In genomic region chr14:55761163-55761562, GRCm38 (mm10) we compare ENCODE assay signal across 7 mouse cellular contexts. TPM values are rescaled to one million over a fixed set of nuclear protein-coding genes. Genes with fewer than 3 reads are reported as not detected.
A peak's percentile ranks its signal among the peaks of the same experiment; 100 is the strongest.
DNase-seq lines count a peak whose midpoint lies in the region; ATAC-seq and TF ChIP-seq lines count a peak whose summit lies in the region.

TSS of gene Ltb4r2 (plus strand) at chr14:55761428.

- H3K9me3 ChIP-seq in lung, postnatal 0 days (ENCODE audit: low read length), result no peaks in the 10 kb centered on the region
- H3K9me3 ChIP-seq in forebrain, embryonic 15.5 days, result no peaks in the 10 kb centered on the region
- no peaks in the 10 kb centered on the region for H3K9me3 ChIP-seq in limb, embryonic 13.5 days
- no peaks in the 10 kb centered on the region for H3K9me3 ChIP-seq in stomach, embryonic 14.5 days (ENCODE audit: control insufficient read depth, low read depth, low read length)

- DNase-seq in lung, postnatal 0 days (ENCODE audit: low spot score), result no peak
- DNase-seq in lung, adult 18-20 months, result no peak
- DNase-seq in cerebellum, postnatal 36 days, result no peak
- no peak for DNase-seq in right cerebral cortex, postnatal 25 days

- H3K4me1 ChIP-seq in lung, postnatal 0 days (ENCODE audit: insufficient read depth, low read depth, low read length), result peaks cover 3% of the 10 kb centered on the region; the same call in 1 of the 2 replicates
- peaks cover 14% of the 10 kb centered on the region for H3K4me1 ChIP-seq in forebrain, embryonic 15.5 days
- H3K4me1 ChIP-seq in limb, embryonic 13.5 days, result peaks cover 16% of the 10 kb centered on the region
- peaks cover 6% of the 10 kb centered on the region; the same call in 1 of the 2 replicates for H3K4me1 ChIP-seq in stomach, embryonic 14.5 days (ENCODE audit: control insufficient read depth, insufficient read depth, low read length)

- H3K36me3 ChIP-seq in lung, postnatal 0 days (ENCODE audit: insufficient read depth, low read length), result no peaks in the 10 kb centered on the region
- peaks cover 1% of the 10 kb centered on the region; the same call in 1 of the 2 replicates for H3K36me3 ChIP-seq in forebrain, embryonic 15.5 days
- H3K36me3 ChIP-seq in limb, embryonic 13.5 days, result peaks cover 6% of the 10 kb centered on the region; the same call in 1 of the 2 replicates
- no peaks in the 10 kb centered on the region for H3K36me3 ChIP-seq in stomach, embryonic 14.5 days (ENCODE audit: control insufficient read depth, insufficient read depth, low read length)

- 0 out of 2 replicates have a peak, but pooled peaks cover 3% of the 10 kb centered on the region for H3K27me3 ChIP-seq in lung, postnatal 0 days (replicated peaks; ENCODE audit: insufficient read depth, low read length)
- H3K27me3 ChIP-seq in forebrain, embryonic 15.5 days, result peaks cover 41% of the 10 kb centered on the region
- H3K27me3 ChIP-seq in limb, embryonic 13.5 days, result peaks cover 49% of the 10 kb centered on the region
- H3K27me3 ChIP-seq in stomach, embryonic 14.5 days (ENCODE audit: control insufficient read depth, insufficient read depth, low read length), result peaks cover 8% of the 10 kb centered on the region; the same call in 1 of the 2 replicates

- WGBS in lung, postnatal 0 days, result 87% methylated on average over 6 of the region's 6 CpGs
- WGBS in forebrain, embryonic 15.5 days, result 76% methylated on average over 6 of the region's 6 CpGs
- WGBS in limb, embryonic 13.5 days, result 67% methylated on average over 6 of the region's 6 CpGs
- WGBS in stomach, embryonic 14.5 days, result 78% methylated on average over 6 of the region's 6 CpGs

- H3K4me2 ChIP-seq in lung, postnatal 0 days (replicated peaks; ENCODE audit: low read depth, low read length), result peak within 1 kb of the TSS; percentile 88
- peak within 1 kb of the TSS; percentile 93 for H3K4me2 ChIP-seq in forebrain, embryonic 15.5 days (replicated peaks)
- peak within 1 kb of the TSS; percentile 96 for H3K4me2 ChIP-seq in limb, embryonic 13.5 days (replicated peaks)
- peak within 1 kb of the TSS; percentile 98 for H3K4me2 ChIP-seq in stomach, embryonic 14.5 days (replicated peaks; ENCODE audit: low read depth, low read length)

- peak within 1 kb of the TSS; percentile 82 for H3K27ac ChIP-seq in lung, postnatal 0 days (ENCODE audit: low read length)
- peak within 1 kb of the TSS; percentile 51 for H3K27ac ChIP-seq in forebrain, embryonic 15.5 days (replicated peaks)
- peak within 1 kb of the TSS; percentile 44 for H3K27ac ChIP-seq in limb, embryonic 13.5 days
- H3K27ac ChIP-seq in stomach, embryonic 14.5 days (ENCODE audit: low read length), result no peak within 1 kb of the TSS

- TF ChIP-seq CTCF in lung, postnatal 0 days (IDR thresholded peaks at IDR 0.05), result no peak

- TF ChIP-seq EP300 in lung, postnatal 0 days (IDR thresholded peaks at IDR 0.05), result no peak

- peak within 1 kb of the TSS; percentile 36 for H3K9ac ChIP-seq in lung, postnatal 0 days (replicated peaks; ENCODE audit: low read depth)
- peak within 1 kb of the TSS; percentile 66 for H3K9ac ChIP-seq in forebrain, embryonic 15.5 days (replicated peaks)
- peak within 1 kb of the TSS; percentile 85 for H3K9ac ChIP-seq in limb, embryonic 13.5 days
- peak within 1 kb of the TSS; percentile 63 for H3K9ac ChIP-seq in stomach, embryonic 14.5 days (replicated peaks; ENCODE audit: low read depth, low read length)

- H3K4me3 ChIP-seq in lung, postnatal 0 days (ENCODE audit: low read depth, low read length), result peak within 1 kb of the TSS; percentile 48
- peak within 1 kb of the TSS; percentile 59 for H3K4me3 ChIP-seq in forebrain, embryonic 15.5 days
- peak within 1 kb of the TSS; percentile 57 for H3K4me3 ChIP-seq in limb, embryonic 13.5 days
- H3K4me3 ChIP-seq in stomach, embryonic 14.5 days (ENCODE audit: low read depth, low read length), result peak within 1 kb of the TSS; percentile 47

- no peak for ATAC-seq in lung, postnatal 0 days
- ATAC-seq in forebrain, embryonic 15.5 days (replicated peaks), result no peak
- no peak for ATAC-seq in limb, embryonic 13.5 days (ENCODE audit: low FRiP score, low read depth)
- no peak for ATAC-seq in stomach, embryonic 14.5 days (ENCODE audit: insufficient number of reproducible peaks, insufficient read depth, low FRiP score, low read depth)

RNA-seq across cellular contexts. Expression of gene Ltb4r2, which starts in this region (rescaled TPM):
- 0.77 and 0.97 TPM in 2 replicates for polyA plus RNA-seq in lung, postnatal 0 days (2015; fragmentation: Nextera tagmentation; extraction: Ambion mirVana)
- 0.10 and 0.24 TPM in 2 replicates for polyA plus RNA-seq in forebrain, embryonic 15.5 days (2015; fragmentation: Nextera tagmentation; extraction: Ambion mirVana)
- polyA plus RNA-seq in limb, embryonic 13.5 days (2015; fragmentation: Nextera tagmentation; extraction: Ambion mirVana), result 0.36 and 0.64 TPM in 2 replicates
- 0.13 and 0.52 TPM in 2 replicates for polyA plus RNA-seq in stomach, embryonic 14.5 days (2014; fragmentation: Nextera tagmentation; extraction: Ambion mirVana)
